Comparison of ENCODE assay signal across 8 mouse cellular contexts in the genomic region with DNA sequence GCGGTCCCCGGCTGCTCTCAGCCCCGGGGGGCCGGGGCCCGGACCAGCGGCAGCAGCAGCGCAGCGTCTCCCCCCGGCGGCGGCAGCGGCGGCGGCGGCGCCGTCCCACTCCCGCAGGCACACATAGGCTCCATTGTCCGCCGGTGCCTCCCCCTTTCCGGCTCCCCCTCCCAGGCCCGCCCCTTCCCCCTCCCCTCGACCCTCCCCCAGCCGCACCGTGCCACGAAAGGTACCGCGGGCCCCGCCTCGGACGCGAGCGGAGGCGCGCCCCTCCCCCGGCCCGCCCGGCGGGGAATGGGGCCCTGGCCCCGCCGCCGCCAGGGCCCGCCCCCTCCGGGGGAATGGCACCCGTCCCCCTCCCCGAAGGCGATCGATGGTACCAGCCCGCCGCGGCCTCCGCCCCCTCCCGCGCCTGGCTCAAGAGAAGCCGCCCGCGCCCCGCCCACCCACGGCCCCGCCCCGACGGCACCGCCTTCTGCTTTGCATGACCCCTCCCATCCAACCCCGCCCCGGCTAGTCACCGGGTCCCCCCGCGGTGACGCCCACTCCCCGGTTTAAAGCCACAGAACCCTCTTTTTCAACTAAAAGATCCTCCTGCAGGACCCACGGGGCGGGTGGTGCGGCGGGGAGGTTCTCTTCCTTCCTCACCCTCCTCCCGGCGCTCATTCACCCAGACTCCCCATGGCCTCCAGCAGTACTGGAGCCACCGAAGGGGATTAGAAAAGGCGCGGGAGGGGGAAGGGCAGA.
DNase-seq lines count a peak whose midpoint lies in the region; ATAC-seq and TF ChIP-seq lines count a peak whose summit lies in the region.

No protein-coding gene starts in this region.

- peak; percentile 94 to 95 for DNase-seq in B cell, adult 2 months
- peak; percentile 96 for DNase-seq in brain, adult 2 months (ENCODE audit: low read depth, low spot score)
- DNase-seq in kidney, postnatal 0 days (ENCODE audit: low spot score): peak; percentile 96
- DNase-seq in liver, embryonic 11.5 days (ENCODE audit: low spot score): peak; percentile 99
- peak; percentile 95 for DNase-seq in naive thymus-derived CD4-positive, alpha-beta T cell, adult 2 months (ENCODE audit: low read depth)

- peak overlapping the region; percentile 95 for H3K4me3 ChIP-seq in heart, embryonic 12.5 days
- H3K4me3 ChIP-seq in kidney, postnatal 0 days (replicated peaks; ENCODE audit: low read depth, low read length): peak overlapping the region; percentile 89
- peak overlapping the region; percentile 87 for H3K4me3 ChIP-seq in liver, embryonic 11.5 days (ENCODE audit: low read depth, low read length)
- peak overlapping the region; percentile 69 for H3K4me3 ChIP-seq in stomach, embryonic 14.5 days (ENCODE audit: low read depth, low read length)

- peaks cover 15% of the 10 kb centered on the region for H3K36me3 ChIP-seq in heart, embryonic 12.5 days
- H3K36me3 ChIP-seq in kidney, postnatal 0 days (ENCODE audit: insufficient read depth, low read length): peaks cover 6% of the 10 kb centered on the region; the same call in 1 of the 2 replicates
- H3K36me3 ChIP-seq in liver, embryonic 11.5 days (ENCODE audit: control insufficient read depth, insufficient read depth, low read length): no peaks in the 10 kb centered on the region; the same call in 1 of the 2 replicates
- peaks cover under 1% of the 10 kb centered on the region; the same call in 1 of the 2 replicates for H3K36me3 ChIP-seq in stomach, embryonic 14.5 days (ENCODE audit: control insufficient read depth, insufficient read depth, low read length)

- TF ChIP-seq CTCF in kidney, postnatal 0 days (IDR thresholded peaks at IDR 0.05; ENCODE audit: low read depth): no peak; the same call in 1 of the 2 replicates

- H3K4me1 ChIP-seq in heart, embryonic 12.5 days (replicated peaks): peaks cover 42% of the 10 kb centered on the region
- no peaks in the 10 kb centered on the region for H3K4me1 ChIP-seq in kidney, postnatal 0 days (replicated peaks; ENCODE audit: insufficient read depth, low read length)
- H3K4me1 ChIP-seq in liver, embryonic 11.5 days (replicated peaks; ENCODE audit: control insufficient read depth, insufficient read depth, low read length): peaks cover 4% of the 10 kb centered on the region
- H3K4me1 ChIP-seq in stomach, embryonic 14.5 days (ENCODE audit: control insufficient read depth, insufficient read depth, low read length): peaks cover 27% of the 10 kb centered on the region

- no peaks in the 10 kb centered on the region for H3K9me3 ChIP-seq in heart, embryonic 12.5 days (replicated peaks)
- H3K9me3 ChIP-seq in kidney, postnatal 0 days (replicated peaks; ENCODE audit: low read length): no peaks in the 10 kb centered on the region
- no peaks in the 10 kb centered on the region for H3K9me3 ChIP-seq in liver, embryonic 11.5 days (ENCODE audit: control insufficient read depth, low read length)
- H3K9me3 ChIP-seq in stomach, embryonic 14.5 days (ENCODE audit: control insufficient read depth, low read depth, low read length): peaks cover 4% of the 10 kb centered on the region; the same call in 1 of the 2 replicates

- peak overlapping the region; percentile 94 for H3K4me2 ChIP-seq in heart, embryonic 12.5 days
- peak overlapping the region; percentile 79 for H3K4me2 ChIP-seq in kidney, postnatal 0 days (ENCODE audit: low read length)
- peak overlapping the region; percentile 85 for H3K4me2 ChIP-seq in liver, embryonic 11.5 days
- peak overlapping the region; percentile 90 for H3K4me2 ChIP-seq in stomach, embryonic 14.5 days (replicated peaks; ENCODE audit: low read depth, low read length)

- H3K27me3 ChIP-seq in heart, embryonic 12.5 days (replicated peaks): no peaks in the 10 kb centered on the region
- no peaks in the 10 kb centered on the region for H3K27me3 ChIP-seq in kidney, postnatal 0 days (ENCODE audit: insufficient read depth, low read length)
- no peaks in the 10 kb centered on the region for H3K27me3 ChIP-seq in liver, embryonic 11.5 days (replicated peaks; ENCODE audit: control insufficient read depth, insufficient read depth, low read length)
- no peaks in the 10 kb centered on the region for H3K27me3 ChIP-seq in stomach, embryonic 14.5 days (ENCODE audit: control insufficient read depth, insufficient read depth, low read length)

- ATAC-seq in erythroblast, adult 5-6 weeks (replicated peaks; ENCODE audit: low FRiP score, poor library complexity, severe bottlenecking): peak; percentile 49; the same call in 1 of the 2 replicates
- peak; percentile 94 for ATAC-seq in heart, embryonic 12.5 days (ENCODE audit: insufficient number of reproducible peaks, low FRiP score)
- ATAC-seq in kidney, postnatal 0 days (replicated peaks; ENCODE audit: low FRiP score, low read depth): peak; percentile 92
- ATAC-seq in liver, embryonic 11.5 days (replicated peaks; ENCODE audit: low FRiP score): peak; percentile 91
- ATAC-seq in stomach, embryonic 14.5 days (ENCODE audit: insufficient number of reproducible peaks, insufficient read depth, low FRiP score, low read depth): peak; percentile 93

- peak overlapping the region; percentile 94 for H3K27ac ChIP-seq in heart, embryonic 12.5 days (ENCODE audit: poor library complexity, severe bottlenecking)
- H3K27ac ChIP-seq in kidney, postnatal 0 days: peak overlapping the region; percentile 88
- H3K27ac ChIP-seq in liver, embryonic 11.5 days (ENCODE audit: low read depth, low read length): peak overlapping the region; percentile 83
- peak overlapping the region; percentile 94 for H3K27ac ChIP-seq in stomach, embryonic 14.5 days (ENCODE audit: low read length)

- WGBS in heart, embryonic 12.5 days: under 1% methylated on average over 34 of the region's 79 CpGs
- under 1% methylated on average over 38 of the region's 79 CpGs for WGBS in kidney, postnatal 0 days
- WGBS in liver, embryonic 11.5 days: 2% methylated on average over 36 of the region's 79 CpGs
- 2% methylated on average over 47 of the region's 79 CpGs for WGBS in stomach, embryonic 14.5 days

- H3K9ac ChIP-seq in heart, embryonic 12.5 days: peak overlapping the region; percentile 96
- peak overlapping the region; percentile 88 for H3K9ac ChIP-seq in kidney, postnatal 0 days (ENCODE audit: low read depth, low read length)
- peak overlapping the region; percentile 80 for H3K9ac ChIP-seq in liver, embryonic 11.5 days (ENCODE audit: low read depth, low read length)
- H3K9ac ChIP-seq in stomach, embryonic 14.5 days (replicated peaks; ENCODE audit: low read depth, low read length): peak overlapping the region; percentile 83

Comparison
In these comparisons a context has a peak if more than half of its experiments do, and no peak if none do; other contexts are left out.
1. Peak in every context shown above with its lines: DNase-seq, ATAC-seq, H3K4me3 ChIP-seq and H3K27ac ChIP-seq.